In the genomic region with DNA sequence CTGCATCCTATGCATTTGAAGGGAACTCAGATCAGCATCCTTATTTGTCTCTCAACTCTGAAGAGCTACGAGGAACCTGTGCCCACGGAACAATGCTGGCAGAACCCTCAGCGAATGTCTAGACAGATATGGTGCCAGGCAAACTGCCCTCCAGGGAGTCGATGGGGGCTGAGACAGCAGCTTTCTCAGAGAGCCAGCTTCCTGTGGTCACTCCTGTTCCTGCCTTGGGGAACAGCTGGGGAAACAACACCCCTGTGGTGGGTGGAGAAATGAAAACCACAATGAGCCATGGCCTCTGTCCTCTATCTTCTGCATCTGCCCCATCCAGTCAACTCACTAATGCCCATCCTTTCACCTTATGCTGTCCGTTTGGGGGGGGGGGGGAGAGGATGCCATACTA, we compare ENCODE assay signal across 19 mouse cellular contexts. TPM values are rescaled to one million over a fixed set of nuclear protein-coding genes. Genes with fewer than 3 reads are reported as not detected.
DNase-seq lines count a peak whose midpoint lies in the region; ATAC-seq and TF ChIP-seq lines count a peak whose summit lies in the region.
"Had no signal": no experiment of that assay in that cellular context is flagged by ENCODE, and none has a peak within 500 bp of the region (broad histone marks: within the 10 kb centered on the region; RNA-seq: fewer than 3 reads in every experiment).

No protein-coding gene starts in this region.

- WGBS in cerebellum, adult 2 months: 27% methylated on average over 5 of the region's 5 CpGs

- DNase-seq in gastrocnemius, adult 2 months: peak; percentile 44
- DNase-seq in gastrocnemius, adult 8-10 months (ENCODE audit: low spot score in 2 of 2): no peak
- peak; percentile 56 for DNase-seq in layer of hippocampus, adult 11-12 months (ENCODE audit: low spot score)
- DNase-seq in layer of hippocampus, postnatal 36 days: no peak
- DNase-seq in cerebellum, adult 2 months: no peak
- DNase-seq in urinary bladder, postnatal 4 days (ENCODE audit: low spot score in 2 of 2): no peak
- DNase-seq: adrenal gland, adult 8-10 months; kidney, postnatal 10 days; lung, embryonic 14.5 days; retina, postnatal 1 day; thymus, postnatal 36 days had no signal

- H3K27ac ChIP-seq in gastrocnemius, adult 2 months: no peak overlapping the region
- no peak overlapping the region for H3K27ac ChIP-seq in cerebellum, adult 2 months (ENCODE audit: insufficient read depth, low read length)
- H3K27ac ChIP-seq: heart, embryonic 10.5 days; intestine, embryonic 15.5 days; limb, embryonic 15.5 days; stomach, postnatal 0 days had no signal

- ATAC-seq in hematopoietic stem cell, adult 5-6 weeks (replicated peaks in 1 of 2; ENCODE audit: insufficient read depth in 1 of 2, low FRiP score in 2 of 2, low TSS enrichment in 1 of 2, low read depth in 1 of 2, poor library complexity in 2 of 2, severe bottlenecking in 2 of 2): peak; percentile 27 to 43; a peak in 2 of 4 replicates
- ATAC-seq: forebrain, embryonic 16.5 days; intestine, embryonic 15.5 days had no signal

- H3ac ChIP-seq in C2C12 (ENCODE audit: control insufficient read depth, insufficient read length, low read depth): no peak overlapping the region

- no peak overlapping the region for H3K4me3 ChIP-seq in gastrocnemius, adult 2 months
- H3K4me3 ChIP-seq in C2C12 (ENCODE audit: insufficient read depth, poor library complexity, severe bottlenecking): no peak overlapping the region
- no peak overlapping the region for H3K4me3 ChIP-seq in cerebellum, adult 2 months (replicated peaks; ENCODE audit: insufficient read depth, low read depth, low read length)
- H3K4me3 ChIP-seq: erythroblast, embryonic 14.5 days; heart, embryonic 10.5 days; intestine, embryonic 15.5 days; limb, embryonic 15.5 days had no signal

- intact Hi-C loops in gastrocnemius, adult 2 months (cut with DNase I): no loop called here

- TF ChIP-seq CTCF in gastrocnemius, adult 2 months (IDR thresholded peaks at IDR 0.05): no peak
- TF ChIP-seq CTCF in C2C12 (IDR thresholded peaks at IDR 0.05; ENCODE audit: control insufficient read depth, insufficient read depth, insufficient read length): no peak
- TF ChIP-seq CTCF in cerebellum, adult 2 months (IDR thresholded peaks at IDR 0.05; ENCODE audit: borderline replicate concordance, insufficient read depth, low read depth, low read length): no peak

- no peak for TF ChIP-seq POLR2A in cerebellum, adult 2 months (IDR thresholded peaks at IDR 0.05; ENCODE audit: borderline replicate concordance, insufficient read depth, low read length)

- no peaks in the 10 kb centered on the region for H3K27me3 ChIP-seq in C2C12 (ENCODE audit: control insufficient read depth, insufficient read depth, insufficient read length)
- no peaks in the 10 kb centered on the region for H3K27me3 ChIP-seq in cerebellum, adult 2 months (ENCODE audit: control insufficient read depth, insufficient read depth, low read length)
- H3K27me3 ChIP-seq: intestine, embryonic 15.5 days; limb, embryonic 15.5 days had no signal

- H3K36me3 ChIP-seq in C2C12 (ENCODE audit: control insufficient read depth, insufficient read depth): no peaks in the 10 kb centered on the region
- H3K36me3 ChIP-seq: heart, embryonic 10.5 days; intestine, embryonic 15.5 days; limb, embryonic 15.5 days had no signal

- no peaks in the 10 kb centered on the region for H3K4me1 ChIP-seq in cerebellum, adult 2 months (ENCODE audit: control insufficient read depth, insufficient read depth, low read length)
- H3K4me1 ChIP-seq: intestine, embryonic 15.5 days; limb, embryonic 15.5 days had no signal

- H3K79me2 ChIP-seq in C2C12 (ENCODE audit: control insufficient read depth, insufficient read depth): peaks cover 9% of the 10 kb centered on the region

- H3K79me3 ChIP-seq in C2C12 (ENCODE audit: low read depth): no peaks in the 10 kb centered on the region

TF ChIP-seq in C2C12, 6 proteins besides CTCF, POLR2A, EP300 and RAD21:
- TF ChIP-seq MYOG (IDR thresholded peaks at IDR 0.05; ENCODE audit: control insufficient read depth, extremely low read depth, insufficient read length) (no peak), USF1 (IDR thresholded peaks at IDR 0.05; ENCODE audit: low read depth) (no peak), MYOD1 (IDR thresholded peaks at IDR 0.05; ENCODE audit: control insufficient read depth, insufficient read length, low read depth) (peak; percentile 100), FOSL1 (IDR thresholded peaks at IDR 0.05; ENCODE audit: insufficient read depth, low read length, poor library complexity, severe bottlenecking) (no peak), MAX (IDR thresholded peaks at IDR 0.05) (peak; percentile 51), CEBPB (IDR thresholded peaks at IDR 0.05; ENCODE audit: low read depth) (peak; percentile 19)

RNA-seq across cellular contexts. Expression of gene Arhgap22, which starts 18.2 kb away (rescaled TPM):
- total RNA-seq in gastrocnemius, adult 2 months (2021): 1 to 10 TPM in 1 of 2 experiments, under 1 TPM in 1; 0.97 to 1.2 TPM
- total RNA-seq in gastrocnemius, adult 8-10 months (2022): 1 to 10 TPM in 1 of 4 experiments, under 1 TPM in 3; 0.27 to 1.3 (median 0.70) TPM
- 1 to 10 TPM; 8.1 to 8.8 TPM for total RNA-seq in layer of hippocampus, postnatal 36 days (2021)
- polyA plus RNA-seq in C2C12 (2012; fragmentation: generic; extraction: Trizol): 230 TPM
- total RNA-seq in hematopoietic stem cell, adult 5-6 weeks (2017): 0.50 TPM in 1 of 2 replicates, not detected in the other
- polyA plus RNA-seq in cerebellum, adult 2 months (2012; rRNA removed): 6.6 and 8.4 TPM in 2 replicates

RNA-seq across cellular contexts. Expression of gene Wdfy4, which starts 46.7 kb away (rescaled TPM):
- total RNA-seq in gastrocnemius, adult 2 months (2021): under 1 TPM; 0.41 to 0.42 TPM
- total RNA-seq in gastrocnemius, adult 8-10 months (2022): under 1 TPM; 0.22 to 0.58 (median 0.44) TPM
- 1 to 10 TPM in 1 of 2 experiments, under 1 TPM in 1; 0.91 to 2.0 TPM for total RNA-seq in layer of hippocampus, postnatal 36 days (2021)
- polyA plus RNA-seq in C2C12 (2012; fragmentation: generic; extraction: Trizol): 0.01 TPM
- total RNA-seq in hematopoietic stem cell, adult 5-6 weeks (2017): 58.7 and 94.4 TPM in 2 replicates
- polyA plus RNA-seq in cerebellum, adult 2 months (2012; rRNA removed): 0.27 and 0.62 TPM in 2 replicates

Comparison
In these comparisons a context has a peak if more than half of its experiments do, and no peak if none do; other contexts are left out.
1. DNase-seq: peak in gastrocnemius, adult 2 months (single experiment) and layer of hippocampus, adult 11-12 months (single experiment); none in gastrocnemius, adult 8-10 months (0 of 2), layer of hippocampus, postnatal 36 days (0 of 2), cerebellum, adult 2 months (0 of 2) and urinary bladder, postnatal 4 days (0 of 2).
2. RNA of gene Wdfy4, which starts 46.7 kb away (total RNA-seq): 58.7 to 94.4 TPM in hematopoietic stem cell, adult 5-6 weeks; 0.91 to 2.0 TPM in layer of hippocampus, postnatal 36 days, 0.22 to 0.58 TPM in gastrocnemius, adult 8-10 months and 0.41 to 0.42 TPM in gastrocnemius, adult 2 months; every median in the first group is over 10 times any median in the second.